Mouse (Mus musculus): ENCODE measurements at regions not wholly inside any gene's neighbourhood (a gene's known extent, or its start where the extent isn't known, plus 50 kb on each side); places are given as distances from the start of the nearest gene placed in this dataset.

DNA sequence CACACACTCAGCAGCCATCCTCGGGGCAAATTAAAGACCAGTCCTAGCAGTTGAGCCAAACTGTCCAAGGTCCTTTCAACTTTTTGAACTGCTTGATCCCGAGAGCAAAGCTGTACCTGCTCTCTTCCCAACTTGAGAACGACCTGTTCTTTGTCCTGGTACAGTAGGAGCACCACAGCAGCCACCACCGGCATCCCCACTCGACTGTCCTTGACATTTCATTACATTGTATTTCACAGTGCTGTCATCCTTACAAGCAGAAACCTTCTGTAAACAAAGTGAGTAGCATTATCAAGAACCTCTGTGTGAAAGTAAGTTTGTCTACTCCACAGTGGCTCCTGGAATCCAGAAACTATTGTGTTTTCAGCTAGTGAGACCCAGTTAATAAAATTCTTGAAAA, 240.2 kb upstream of the Zfp462 start:
- in situ Hi-C loops (cut with MboI, MseI): no loop called here

DNA sequence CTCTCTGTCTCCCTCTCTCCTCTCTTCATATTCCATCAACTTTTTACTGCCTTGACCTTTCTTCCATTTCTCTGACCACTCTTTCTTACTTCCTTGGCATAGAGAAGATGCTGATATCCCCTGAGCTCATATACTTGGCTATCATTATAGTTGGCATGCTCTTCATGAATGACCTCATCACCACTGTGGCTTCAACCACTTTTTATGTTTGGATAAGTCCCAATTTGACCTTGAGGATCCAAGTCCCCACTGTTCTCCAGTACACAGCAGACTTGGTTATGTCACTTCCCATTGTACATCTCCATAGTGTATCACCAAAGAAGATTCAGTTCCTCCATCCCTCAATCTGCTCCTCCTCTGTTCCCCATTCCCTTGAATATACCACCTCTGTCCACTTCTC, 235.1 kb upstream of the Zfp462 start:
- in situ Hi-C loops (cut with MboI, MseI): no loop called here

DNA sequence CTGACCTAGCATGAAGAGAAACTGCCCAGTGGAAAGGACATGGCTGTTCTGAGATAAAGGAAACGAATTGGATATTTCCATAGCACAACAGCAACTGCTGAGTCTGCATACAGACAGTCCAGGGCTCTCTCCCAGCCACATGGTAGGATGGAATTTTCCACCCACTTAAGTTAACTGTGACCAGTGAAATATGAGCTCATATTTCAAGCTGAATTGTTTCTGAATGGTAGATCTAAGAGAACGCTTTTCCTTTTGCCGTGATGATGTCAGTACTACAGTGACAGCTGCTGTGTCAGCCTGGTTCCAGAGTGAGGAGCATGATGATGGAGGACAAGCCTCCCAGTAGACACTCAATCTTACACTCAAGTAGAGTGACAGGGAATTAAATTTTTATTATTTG, 231.9 kb upstream of the Zfp462 start:
- in situ Hi-C loops (cut with MboI, MseI): no loop called here

DNA sequence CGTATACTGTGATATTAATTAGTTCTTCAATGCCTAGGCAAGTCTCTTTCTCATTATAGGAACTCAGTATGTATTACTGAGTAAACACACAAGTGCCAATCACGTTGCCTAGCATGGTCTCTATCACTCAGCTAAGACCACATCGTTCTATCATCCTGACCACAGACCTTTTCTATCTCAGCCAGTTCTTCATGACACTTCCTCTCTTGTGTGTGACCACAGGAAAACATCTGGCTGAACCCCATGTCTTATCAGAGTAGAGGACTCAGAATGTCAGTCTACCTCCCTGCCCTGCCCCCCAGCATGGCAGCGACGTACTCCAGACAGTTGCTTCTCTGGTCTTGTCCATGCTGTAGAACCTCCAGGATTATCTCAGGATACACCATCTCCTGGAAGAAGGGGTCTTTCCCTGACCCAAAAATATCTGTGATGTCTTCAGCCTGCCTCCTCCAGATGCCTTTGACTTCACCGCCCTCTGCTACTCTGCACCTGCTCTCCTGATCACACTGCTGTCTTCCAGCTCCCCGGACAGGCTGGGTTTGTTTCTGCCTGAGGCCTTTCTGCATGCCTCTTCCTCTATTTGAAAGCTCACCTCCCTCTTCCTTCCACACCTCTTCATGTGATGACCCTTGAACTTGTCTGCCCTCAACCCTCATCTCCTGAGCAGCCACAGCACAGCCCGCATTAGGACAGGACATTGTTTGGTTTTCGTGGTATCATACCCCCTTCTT, 230.1 kb upstream of the Zfp462 start:
- in situ Hi-C loops (cut with MboI, MseI): no loop called here

DNA sequence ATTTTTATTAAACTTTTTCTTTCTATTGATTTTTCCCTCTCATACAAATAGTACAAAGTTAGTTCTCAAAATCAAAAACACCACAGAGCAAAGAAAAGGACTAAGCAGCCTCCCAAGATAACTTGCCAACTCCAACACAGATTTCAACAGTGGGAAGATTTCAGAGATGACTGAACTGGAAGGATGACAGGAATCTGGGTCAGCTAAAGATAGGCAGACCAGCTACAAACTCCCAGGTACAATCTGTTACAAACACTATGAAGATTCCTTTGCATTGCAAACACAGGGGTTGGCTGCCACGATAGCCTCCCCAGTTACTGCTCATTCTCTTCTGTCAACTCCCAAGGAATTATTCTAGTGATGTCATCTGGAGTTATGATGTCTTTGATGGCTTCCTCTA, 226.8 kb upstream of the Zfp462 start:
- in situ Hi-C loops (cut with MboI, MseI): no loop called here

DNA sequence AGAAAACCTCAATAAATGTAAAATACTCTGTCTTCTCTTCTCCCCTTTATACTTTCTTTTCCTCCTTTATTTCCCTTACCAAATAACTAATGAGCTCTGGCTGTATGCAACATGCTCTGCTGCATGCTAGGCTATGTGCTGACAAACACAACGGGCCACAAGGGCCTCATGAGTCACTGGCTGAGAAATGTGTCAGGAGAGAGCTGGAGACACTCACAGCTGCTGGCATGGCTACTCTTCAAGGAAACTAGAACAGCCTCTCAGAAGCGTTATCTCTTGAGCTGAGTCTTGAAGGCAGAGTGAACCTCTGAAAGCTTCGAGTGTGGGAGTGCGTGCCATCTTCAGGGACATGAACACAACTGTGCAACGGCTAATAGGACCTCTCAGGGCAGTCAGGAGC, 205.8 kb upstream of the Zfp462 start:
- in situ Hi-C loops (cut with MboI, MseI): loop anchor here (10.0 kb wide), 1 partner anchor 1444 kb away; no protein-coding TSS in a partner anchor

DNA sequence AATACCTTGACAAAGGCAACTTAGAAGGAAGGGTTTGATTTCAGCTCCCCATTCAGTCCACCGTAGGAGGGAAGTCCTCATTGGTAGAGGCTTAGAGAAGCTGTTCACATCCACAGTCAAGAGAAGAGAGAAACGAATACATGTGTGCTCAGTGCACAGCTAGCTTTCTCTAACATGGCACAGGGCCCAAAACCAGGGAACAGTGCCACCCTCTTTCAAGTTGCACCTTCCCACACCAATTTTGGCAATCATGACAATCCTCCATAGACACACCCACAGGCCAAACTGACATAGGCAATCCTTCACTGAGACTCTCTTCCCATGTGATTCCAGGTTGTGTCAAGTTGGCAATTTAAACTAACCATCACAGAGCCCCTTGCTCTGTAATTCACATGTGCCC, 193.4 kb upstream of the Zfp462 start:
- in situ Hi-C loops (cut with MboI, MseI): no loop called here

DNA sequence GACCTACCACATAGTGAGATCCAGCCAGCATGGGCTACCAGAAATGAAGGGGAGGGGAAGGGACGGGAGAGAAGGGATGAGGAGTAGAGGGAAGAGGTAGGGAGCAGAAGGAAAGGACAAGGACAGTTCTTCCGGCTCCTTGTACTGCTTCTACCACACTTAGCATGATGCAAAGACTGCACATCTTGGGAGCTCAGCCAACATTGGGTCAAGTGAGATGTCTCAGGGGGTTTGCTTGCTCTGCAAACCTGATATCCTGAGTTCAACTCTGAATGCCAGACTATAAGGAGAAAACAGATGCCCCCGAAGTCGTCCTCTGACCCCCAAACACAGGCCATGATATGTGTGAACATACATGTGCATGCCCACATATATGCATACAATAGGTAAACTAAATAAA, 188.4 kb upstream of the Zfp462 start:
- in situ Hi-C loops (cut with MboI, MseI): no loop called here

DNA sequence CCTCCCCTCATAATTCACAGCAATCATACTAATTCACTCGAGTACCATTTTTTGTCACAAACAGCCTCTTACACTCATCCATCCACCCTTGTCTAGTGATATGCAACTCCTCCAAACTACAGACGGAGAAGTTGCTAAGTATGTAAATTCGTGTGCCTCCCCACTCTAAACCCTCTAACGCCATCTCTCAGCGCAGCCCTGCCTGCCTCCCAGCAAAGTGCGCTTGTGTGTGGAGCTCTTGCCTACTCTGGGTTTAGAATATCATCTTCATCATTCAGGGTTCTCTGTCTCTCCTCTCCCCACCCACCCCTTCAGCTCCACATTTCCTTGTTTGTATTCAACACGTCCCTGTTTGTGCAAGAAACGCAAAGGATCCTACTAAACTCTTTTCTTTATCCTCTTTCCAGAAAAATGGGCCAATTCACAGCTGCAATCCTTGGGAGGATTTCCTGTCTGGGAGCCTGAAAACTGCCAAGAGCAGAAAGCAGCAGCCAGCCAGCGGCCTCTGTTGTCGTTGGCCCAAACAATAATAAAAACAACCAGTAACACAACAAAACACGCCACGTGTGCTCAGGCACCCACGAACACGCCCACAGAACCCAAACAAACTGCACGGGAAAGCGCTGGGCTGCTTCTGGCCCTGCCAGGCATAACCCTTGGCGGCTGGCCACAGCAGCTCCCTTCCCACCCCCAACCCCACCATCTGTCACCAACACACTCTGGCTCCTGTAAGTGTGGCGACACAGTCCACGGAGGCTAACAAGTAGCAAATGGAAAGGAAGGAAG, 186.9 kb upstream of the Zfp462 start:
- in situ Hi-C loops (cut with MboI, MseI): no loop called here

DNA sequence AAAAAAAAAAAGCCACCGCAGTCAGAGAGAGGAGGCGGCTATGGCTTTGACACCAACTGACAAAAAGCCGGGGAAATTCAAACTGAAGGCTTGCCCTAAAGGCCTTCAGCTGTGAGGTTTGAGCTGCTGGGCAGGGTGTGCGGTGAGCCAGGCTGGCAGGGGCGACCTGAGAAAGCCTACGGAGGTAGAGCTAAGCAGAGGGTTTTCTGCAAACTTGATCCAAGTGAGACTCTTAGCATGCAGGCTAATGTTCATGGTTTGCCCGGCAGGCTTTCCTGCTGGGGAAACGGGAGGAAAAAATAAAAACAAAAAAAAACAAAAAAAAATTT, 186.4 kb upstream of the Zfp462 start:
- in situ Hi-C loops (cut with MboI, MseI): no loop called here

DNA sequence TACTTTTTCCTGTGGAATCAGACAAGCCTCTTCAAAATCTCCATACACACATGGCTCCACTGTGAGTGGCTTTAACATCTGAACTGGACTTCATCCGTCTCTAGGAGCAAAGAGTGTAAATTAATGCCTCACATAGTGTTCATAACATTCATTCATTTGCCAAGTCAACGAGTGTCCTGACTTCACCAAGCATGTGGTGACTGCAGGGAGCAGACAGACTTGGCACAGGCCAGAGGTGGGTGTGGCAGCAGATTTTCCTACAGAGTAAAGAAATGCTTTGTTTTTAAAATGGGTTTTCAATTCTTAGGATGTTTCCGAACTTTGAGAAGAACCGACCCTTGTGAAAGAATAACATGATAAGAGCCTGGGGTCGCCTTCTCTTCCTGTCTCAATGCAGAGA, 183.6 kb upstream of the Zfp462 start:
- in situ Hi-C loops (cut with MboI, MseI): no loop called here

DNA sequence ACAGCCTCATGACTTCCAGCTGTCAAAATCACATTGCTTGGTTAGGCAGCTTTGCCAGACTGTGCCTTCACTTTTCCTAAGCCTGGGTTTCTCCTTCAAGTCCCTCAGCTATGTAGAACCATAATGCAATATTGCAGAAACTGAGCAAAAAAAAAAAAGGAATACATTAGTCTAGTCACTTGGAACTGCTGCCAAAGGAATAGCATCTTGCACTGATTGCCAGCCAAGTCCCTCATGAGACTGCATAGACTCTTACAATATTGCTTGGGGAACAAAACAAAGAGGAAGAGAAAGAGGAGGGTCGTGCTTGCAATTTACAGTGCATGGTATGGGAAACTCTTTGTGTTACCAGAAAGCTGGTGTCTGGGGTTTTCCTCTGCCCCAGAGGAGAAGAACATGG, 179.8 kb upstream of the Zfp462 start:
- in situ Hi-C loops (cut with MboI, MseI): no loop called here

DNA sequence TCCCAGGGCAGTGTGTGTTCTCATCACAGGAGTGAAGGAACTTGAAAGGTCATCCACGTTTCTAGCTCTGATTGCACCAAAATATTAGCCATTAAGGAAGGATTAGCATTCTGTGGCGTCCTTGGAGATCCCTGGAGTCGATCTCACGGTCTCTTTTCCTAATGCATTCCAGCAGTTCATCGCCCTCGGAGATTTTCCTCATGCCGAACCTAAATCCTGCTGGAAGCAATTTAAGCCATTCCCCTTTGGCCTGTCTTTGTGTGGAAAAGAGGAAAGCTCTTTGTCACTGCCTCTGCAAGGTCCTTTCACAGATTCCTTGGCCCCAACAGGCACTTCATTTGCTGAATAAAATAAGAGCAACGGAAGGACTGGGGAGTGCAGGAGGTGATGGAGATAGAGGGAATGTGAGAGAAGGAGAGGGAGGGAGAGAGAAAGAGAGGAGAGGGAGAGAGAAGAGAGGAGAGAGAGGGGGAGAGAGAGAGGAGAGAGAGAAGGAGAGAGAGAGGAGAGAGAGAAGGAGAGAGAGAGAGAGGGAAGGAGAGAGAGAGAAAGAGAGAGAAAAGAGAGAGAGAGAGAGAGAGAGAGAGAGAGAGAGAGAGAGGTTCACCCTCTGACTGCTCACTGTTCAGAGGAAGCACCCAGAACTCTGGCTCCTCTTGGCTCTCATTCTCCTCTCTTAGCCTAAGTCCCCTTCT, 177.2 kb upstream of the Zfp462 start:
- in situ Hi-C loops (cut with MboI, MseI): no loop called here

DNA sequence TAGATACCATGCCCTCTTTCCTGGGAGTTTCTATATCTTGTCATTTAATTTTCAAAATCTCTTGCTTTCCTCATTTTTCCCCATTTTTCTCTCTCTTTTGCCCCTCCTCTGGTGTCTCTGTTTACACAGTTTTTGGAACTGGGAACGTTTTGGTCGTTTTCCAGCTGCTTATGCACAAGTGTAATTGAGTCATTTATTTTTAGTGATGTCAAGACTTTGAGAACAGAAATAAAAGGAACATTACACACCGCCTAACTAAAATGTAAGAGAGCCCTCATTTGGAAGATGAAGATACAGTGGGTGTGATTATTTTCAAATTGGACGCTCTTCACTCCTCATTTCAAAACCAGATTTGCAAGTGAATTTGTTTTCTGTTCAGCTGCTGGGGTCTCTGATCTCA, 176.0 kb upstream of the Zfp462 start:
- in situ Hi-C loops (cut with MboI, MseI): no loop called here

DNA sequence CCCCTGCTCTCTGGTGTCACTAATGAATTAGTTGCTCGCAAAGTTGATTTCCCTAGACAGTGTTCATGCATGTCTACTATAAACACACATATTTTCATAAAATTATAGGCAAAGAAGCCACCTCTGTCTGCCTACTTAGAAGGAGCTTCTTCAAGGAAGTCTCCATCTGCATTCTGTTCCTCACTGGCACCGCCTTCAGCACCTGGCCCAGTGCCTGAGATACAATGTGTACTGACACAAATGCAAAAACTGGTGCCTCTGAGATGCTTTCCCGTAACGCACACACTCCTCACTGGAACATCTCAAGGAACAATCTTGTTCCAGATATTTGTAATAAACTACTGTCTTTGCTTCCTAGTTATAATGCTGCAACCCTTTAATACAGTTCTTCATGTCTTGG, 170.8 kb upstream of the Zfp462 start:
- in situ Hi-C loops (cut with MboI, MseI): loop anchor here (5.0 kb wide), 1 partner anchor 107 kb away; no protein-coding TSS in a partner anchor

DNA sequence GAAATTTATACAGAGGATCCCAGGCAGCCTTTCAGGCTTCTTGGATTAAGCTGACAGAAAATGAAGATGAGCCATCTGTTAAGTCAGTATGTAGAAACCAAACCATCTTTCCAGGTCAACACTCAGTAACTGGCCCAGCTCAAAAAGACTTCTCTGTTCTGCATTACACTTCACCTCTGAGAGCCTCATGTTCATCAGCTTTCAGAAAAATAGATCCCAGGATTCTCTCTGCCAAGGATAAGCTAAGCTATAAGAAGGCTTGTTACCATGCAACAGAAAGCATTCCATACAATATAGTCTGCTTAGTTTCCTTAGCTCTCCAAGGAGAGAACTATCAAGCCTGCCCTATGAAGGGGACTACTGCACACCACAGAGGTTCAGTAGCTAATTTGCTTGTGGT, 170.1 kb upstream of the Zfp462 start:
- in situ Hi-C loops (cut with MboI, MseI): loop anchor here (5.0 kb wide), 1 partner anchor 107 kb away; no protein-coding TSS in a partner anchor

DNA sequence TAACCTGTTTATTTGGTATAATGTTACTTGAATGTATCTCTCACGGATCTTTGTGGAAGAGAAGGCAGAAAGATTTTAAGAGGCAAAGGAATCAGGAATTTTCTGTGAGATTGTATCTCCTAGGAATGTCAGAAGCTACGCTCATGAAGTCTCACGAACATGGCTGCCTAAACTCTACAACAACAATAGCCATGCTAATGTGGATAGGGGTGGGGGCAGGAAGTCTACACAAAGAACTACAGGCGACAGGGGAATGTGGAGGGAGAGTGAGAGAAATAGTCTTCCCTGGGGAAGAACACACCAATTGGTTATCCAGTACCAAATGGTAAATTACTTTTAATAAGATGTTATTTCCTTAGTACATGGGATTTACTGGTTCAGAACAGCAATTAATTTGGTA, 164.3 kb upstream of the Zfp462 start:
- in situ Hi-C loops (cut with MboI, MseI): no loop called here

DNA sequence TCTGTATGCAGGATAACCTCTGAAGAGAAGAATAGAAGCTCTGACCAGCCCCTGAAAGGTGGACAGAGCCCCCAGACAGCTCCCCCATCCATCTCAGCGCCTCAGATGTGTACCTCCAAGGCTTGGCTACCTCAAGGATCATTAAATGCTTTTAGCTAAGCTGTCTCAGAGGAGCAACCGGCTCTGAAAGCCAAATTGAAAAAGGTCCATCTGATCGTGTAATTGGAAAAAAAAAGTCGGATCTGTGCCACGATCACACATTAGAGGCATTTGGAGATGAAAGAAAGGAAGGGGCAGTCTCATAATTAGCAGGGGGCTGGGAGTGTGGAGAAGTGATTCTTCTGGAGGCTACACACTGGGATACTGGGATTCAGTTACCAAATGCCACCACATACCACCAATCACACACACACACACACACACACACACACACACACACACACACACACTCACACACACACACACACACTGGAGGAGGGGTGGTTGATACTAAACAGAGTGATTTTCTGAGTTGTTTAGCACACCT, 153.6 kb upstream of the Zfp462 start:
- in situ Hi-C loops (cut with MboI, MseI): no loop called here

DNA sequence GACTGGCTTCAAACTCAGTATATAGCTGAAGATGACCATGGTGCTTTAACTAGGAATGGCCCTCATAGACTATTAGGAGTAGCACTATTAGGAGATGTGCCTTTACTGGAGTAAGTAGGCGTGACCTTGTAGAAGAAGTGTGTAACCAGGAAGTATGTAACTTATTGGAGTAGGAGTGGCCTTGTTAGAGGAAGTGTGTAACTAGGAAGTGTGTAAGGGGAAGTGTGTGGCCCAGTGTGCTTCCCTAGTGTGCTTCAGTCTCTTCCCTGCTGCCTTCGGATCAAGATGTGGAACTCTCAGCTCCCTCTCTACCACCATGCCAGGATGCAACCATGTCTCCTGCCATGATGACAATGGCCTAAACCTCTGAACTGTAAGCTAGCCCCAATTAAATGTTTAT, 151.0 kb upstream of the Zfp462 start:
- in situ Hi-C loops (cut with MboI, MseI): no loop called here

DNA sequence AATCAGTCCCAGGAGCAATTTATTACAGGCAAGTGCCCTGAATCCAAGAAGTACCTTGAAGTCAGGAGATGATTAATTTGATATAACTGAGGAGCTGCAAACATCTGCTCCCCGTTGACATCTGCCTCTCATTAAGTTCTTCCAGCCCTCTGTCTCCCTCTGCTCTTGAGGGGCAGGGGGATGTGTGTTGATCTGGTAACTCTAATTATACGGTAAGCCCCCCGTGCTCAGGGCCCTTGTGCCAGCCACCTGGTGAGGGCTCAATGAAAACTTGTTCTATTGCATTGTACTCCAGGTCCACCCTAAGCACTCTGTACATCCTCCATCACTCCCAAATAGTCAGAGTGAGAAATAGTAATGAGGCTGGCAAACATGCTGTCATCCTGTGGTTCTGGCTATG, 149.6 kb upstream of the Zfp462 start:
- in situ Hi-C loops (cut with MboI, MseI): no loop called here

DNA sequence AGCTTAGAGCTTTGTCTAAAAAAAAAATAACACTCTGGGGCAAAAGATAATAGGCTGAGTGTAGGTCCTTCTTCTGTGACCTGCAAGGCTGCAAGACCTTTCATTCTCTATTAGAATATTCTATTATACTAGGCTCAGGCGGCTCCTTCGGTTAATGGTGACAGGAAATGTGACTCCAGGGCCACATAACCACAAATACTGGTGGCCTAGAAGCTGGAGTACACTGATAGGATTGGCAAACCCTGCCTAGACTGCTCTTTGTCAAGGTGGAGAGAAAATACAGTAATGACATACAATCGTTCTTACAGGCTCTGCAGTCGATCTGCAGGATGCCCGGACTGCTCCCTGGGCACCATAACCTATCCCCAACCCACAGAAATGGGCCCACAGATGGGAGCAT, 146.3 kb upstream of the Zfp462 start:
- in situ Hi-C loops (cut with MboI, MseI): no loop called here

DNA sequence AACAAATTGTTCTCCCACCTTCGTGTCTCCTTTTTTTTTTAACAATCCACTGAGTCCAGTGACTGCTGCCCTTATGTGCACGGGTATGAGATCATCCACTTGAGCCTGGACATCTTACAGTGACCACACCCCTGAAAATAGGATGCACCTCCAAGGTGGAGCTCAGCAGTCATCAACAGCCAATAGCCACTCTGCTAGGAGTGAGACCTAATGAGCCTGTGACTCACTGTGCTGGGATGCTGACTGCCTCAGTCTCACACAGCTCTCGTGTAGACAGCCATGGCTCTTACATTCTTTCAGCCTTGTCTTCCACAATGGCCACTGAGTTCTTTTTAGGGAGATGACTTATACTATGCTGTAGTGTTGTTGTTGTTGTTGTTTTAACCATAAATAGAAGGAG, 133.7 kb upstream of the Zfp462 start:
- in situ Hi-C loops (cut with MboI, MseI): no loop called here
